Mouse (Mus musculus): ENCODE data around the gene Mmp14. TPM values are rescaled to one million over a fixed set of nuclear protein-coding genes. Genes with fewer than 3 reads are reported as not detected.
A peak's percentile ranks its signal among the peaks of the same experiment; 100 is the strongest.

Gene Mmp14
- polyA plus RNA-seq, 1 experiment = 0.18 TPM

DNA sequence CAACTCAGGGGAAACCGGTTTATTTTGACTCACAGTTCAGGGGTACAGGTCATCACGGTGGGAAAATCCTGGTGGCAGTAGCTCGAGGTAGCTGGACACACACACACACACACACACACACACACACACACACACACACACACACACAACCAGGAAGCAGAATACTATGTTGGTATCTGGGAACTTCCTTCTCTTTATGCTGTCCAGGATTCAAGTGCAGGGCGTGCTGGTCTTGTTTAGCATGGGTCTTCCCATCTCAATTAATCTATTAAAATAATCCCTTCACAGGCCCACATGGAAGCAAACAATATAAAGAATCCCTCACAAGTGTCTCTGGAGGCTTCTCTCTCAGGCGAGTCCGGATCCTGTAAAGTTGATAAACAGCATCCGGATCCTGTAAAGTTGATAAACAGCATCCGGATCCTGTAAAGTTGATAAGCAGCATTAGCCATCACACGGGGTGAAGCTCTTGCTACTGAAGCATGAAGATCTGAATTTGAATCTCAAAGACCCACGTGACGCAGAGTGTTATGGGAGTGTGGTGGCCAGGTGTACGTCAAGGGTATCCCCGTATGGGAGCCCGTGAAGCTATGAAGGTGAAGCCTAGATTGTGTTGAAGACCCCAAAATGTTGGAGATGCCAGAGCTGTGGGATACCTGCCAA lies 26.6 kb downstream of the Mmp14 start:
- H3K36me3 ChIP-seq (ENCODE audit: control insufficient read depth) = no peaks in the 10 kb centered on the region
- H3K4me3 ChIP-seq (replicated peaks) = no peak overlapping the region
- no peaks in the 10 kb centered on the region for H3K27me3 ChIP-seq (ENCODE audit: control insufficient read depth)
- no peak for TF ChIP-seq TAL1 (IDR thresholded peaks at IDR 0.05; ENCODE audit: low read length)
- TF ChIP-seq GATA1 (IDR thresholded peaks at IDR 0.05; ENCODE audit: low read length) = no peak
- no peaks in the 10 kb centered on the region for H3K9me3 ChIP-seq (ENCODE audit: control insufficient read depth, low read length)
- peaks cover 15% of the 10 kb centered on the region for H3K4me1 ChIP-seq (ENCODE audit: control insufficient read depth)

DNA sequence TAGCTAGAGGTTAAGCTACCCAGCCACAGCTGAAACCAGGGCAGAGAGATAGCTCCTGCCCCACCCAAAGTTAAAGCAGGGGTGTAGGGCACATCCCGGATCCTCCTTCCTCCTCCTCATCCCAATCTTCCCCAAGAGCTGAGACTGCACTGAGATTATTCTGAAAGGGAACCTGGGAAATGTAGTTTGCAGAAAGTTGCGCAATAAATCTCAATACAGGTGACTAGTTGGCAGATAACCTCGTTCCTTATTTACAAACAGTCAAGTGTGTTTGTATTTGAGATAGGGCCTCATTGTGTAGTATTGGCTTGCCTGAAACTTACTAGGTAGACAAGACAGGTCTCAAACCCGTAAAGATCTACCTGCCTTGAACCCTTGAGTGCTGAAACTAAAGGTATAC lies 30.7 kb downstream of the Mmp14 start:
- H3K9me3 ChIP-seq (ENCODE audit: control insufficient read depth, low read length) = no peaks in the 10 kb centered on the region
- H3K27me3 ChIP-seq (ENCODE audit: control insufficient read depth) = no peaks in the 10 kb centered on the region
- peaks cover 11% of the 10 kb centered on the region for H3K36me3 ChIP-seq (ENCODE audit: control insufficient read depth)
- H3K4me3 ChIP-seq (replicated peaks) = no peak overlapping the region
- peaks cover 39% of the 10 kb centered on the region for H3K4me1 ChIP-seq (ENCODE audit: control insufficient read depth)
- TF ChIP-seq GATA1 (IDR thresholded peaks at IDR 0.05; ENCODE audit: low read length) = no peak
- TF ChIP-seq TAL1 (IDR thresholded peaks at IDR 0.05; ENCODE audit: low read length) = no peak

DNA sequence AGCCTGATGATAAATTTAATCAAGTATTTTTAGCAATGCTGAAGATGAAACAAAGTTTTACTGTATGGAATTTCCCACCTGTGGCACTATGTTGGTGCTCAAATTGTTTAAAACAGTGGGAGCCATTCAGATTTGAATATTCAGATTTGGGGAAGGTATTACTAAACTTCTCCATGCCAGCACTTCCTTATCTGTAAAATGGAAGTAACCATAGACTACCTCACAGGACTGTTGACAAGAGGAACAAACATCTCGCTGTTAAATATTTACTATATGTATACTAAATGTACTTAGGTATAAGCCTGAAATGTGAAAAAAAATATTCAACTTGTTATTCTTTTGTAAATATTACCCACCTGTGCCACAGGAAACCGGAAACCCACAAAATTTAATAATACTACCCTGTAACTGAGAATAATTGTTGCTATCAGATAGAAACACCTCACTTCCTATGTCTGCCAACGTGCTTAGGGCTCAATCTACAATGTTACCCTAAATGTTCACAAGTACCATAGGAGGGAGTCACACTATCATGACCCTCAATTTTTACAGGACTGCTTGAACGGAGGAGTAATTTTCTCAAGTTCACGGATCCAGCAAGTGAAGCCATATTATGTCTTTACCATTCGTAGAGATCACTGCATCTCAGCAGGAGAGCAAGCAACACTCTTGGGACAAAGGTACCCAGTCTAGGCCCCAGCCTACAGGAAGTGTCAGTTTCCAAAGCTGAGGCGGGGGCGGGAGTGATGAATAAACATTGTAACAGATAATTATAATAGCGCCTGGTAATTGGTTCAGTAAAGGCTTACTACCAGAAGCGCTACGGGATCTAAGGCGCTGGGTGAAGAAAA lies 31.9 kb downstream of the Mmp14 start:
- peaks cover 23% of the 10 kb centered on the region for H3K36me3 ChIP-seq (ENCODE audit: control insufficient read depth)
- TF ChIP-seq GATA1 (IDR thresholded peaks at IDR 0.05; ENCODE audit: low read length) (no peak), TAL1 (IDR thresholded peaks at IDR 0.05; ENCODE audit: low read length) (no peak)

DNA sequence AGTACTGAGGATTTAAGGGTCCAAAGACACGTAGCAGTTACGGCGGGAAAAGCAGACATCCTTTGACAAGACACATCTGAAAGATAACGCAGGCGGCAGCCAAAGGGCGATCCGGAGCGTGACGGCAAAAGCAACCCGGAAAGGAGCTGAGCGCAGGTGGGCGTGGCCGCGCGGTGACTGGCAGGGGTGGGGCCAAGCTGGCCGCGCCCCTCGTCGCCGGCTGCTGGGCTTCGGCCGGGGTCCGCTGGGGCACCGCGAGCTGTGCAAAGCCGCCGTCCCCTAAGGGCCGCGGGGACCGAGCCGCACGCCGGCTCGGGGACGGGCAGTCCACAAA lies 32.5 kb downstream of the Mmp14 start, which contains the start of gene Lrp10:
Lrp10 (plus strand) TSS at position 179 of the 334 bp plus-strand sequence.
- TF ChIP-seq GATA1 (IDR thresholded peaks at IDR 0.05; ENCODE audit: low read length) (peak; percentile 33; the same call in 1 of the 2 replicates), TAL1 (IDR thresholded peaks at IDR 0.05; ENCODE audit: low read length) (no peak)
- Histone ChIP-seq H3K27me3 (ENCODE audit: control insufficient read depth) (no peaks in the 10 kb centered on the region), H3K4me1 (ENCODE audit: control insufficient read depth) (peaks cover 41% of the 10 kb centered on the region), H3K4me3 (replicated peaks) (peak within 1 kb of the TSS; percentile 97), H3K9me3 (ENCODE audit: control insufficient read depth, low read length) (no peaks in the 10 kb centered on the region), H3K36me3 (ENCODE audit: control insufficient read depth) (peaks cover 29% of the 10 kb centered on the region)

More for the DNA sequence above, 31.9 kb downstream of the Mmp14 start:
- Histone ChIP-seq H3K9me3 (ENCODE audit: control insufficient read depth, low read length) (no peaks in the 10 kb centered on the region), H3K4me3 (replicated peaks) (peak overlapping the region; percentile 97), H3K4me1 (ENCODE audit: control insufficient read depth) (peaks cover 41% of the 10 kb centered on the region), H3K27me3 (ENCODE audit: control insufficient read depth) (no peaks in the 10 kb centered on the region)

DNA sequence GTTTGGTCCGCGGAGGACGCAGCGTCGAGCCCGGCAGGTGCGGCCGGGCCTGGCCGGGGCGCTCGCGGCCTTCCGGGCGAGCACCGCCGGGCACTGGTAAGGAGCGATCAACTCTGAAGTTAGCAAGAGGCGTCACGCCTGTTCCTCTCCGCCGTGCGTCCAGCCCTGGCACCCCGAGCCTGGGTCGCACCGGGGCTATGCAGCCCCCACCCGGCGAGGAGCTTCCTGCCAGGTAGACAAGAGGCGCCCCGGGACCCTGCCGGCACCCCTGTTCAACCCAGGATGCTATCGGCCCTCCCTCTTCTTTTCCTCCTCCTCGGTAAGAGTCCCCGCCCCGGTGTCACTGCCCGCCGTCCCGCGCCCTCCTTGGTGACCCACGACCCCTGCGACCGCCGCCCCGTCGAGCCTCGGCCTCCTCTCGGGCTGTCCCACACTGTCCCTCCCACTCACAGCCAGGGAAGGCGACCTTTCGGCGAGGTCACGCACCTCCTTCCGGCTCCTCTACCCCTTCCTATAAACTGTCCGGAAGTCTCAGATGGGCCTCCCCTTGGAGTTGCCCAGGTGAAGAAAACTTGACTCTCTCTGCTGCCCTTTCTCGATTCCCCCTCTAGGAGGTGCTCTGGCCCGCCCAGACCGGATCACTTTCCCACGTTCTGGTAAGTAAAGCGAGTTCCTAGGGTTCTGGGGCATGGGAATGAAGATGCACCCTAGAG lies 33.0 kb downstream of the Mmp14 start:
- peak overlapping the region; percentile 97 for H3K4me3 ChIP-seq (replicated peaks)
- H3K27me3 ChIP-seq (ENCODE audit: control insufficient read depth) = no peaks in the 10 kb centered on the region
- H3K9me3 ChIP-seq (ENCODE audit: control insufficient read depth, low read length) = no peaks in the 10 kb centered on the region
- peaks cover 41% of the 10 kb centered on the region for H3K4me1 ChIP-seq (ENCODE audit: control insufficient read depth)
- peaks cover 34% of the 10 kb centered on the region for H3K36me3 ChIP-seq (ENCODE audit: control insufficient read depth)
- TF ChIP-seq TAL1 (IDR thresholded peaks at IDR 0.05; ENCODE audit: low read length) (no peak), GATA1 (IDR thresholded peaks at IDR 0.05; ENCODE audit: low read length) (no peak)

DNA sequence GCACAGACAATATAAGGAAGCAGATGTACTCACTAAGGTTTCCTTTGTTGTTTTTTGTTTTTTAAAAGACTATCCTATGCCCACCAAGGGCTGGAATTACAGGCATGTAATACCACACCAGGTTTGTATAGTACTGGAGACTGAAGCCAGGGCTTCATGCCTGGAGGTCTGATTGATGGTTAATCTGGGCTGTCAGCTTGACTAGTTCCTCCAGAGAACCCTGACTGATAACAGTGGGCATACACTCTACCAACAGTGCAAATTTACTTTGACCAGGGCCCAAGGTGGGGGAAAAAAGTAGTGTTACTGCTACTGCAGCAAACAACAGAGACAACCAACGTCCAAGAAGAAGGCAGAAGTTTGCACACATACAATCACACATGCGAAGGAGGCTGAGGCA lies 40.1 kb downstream of the Mmp14 start:
- peaks cover 44% of the 10 kb centered on the region for H3K36me3 ChIP-seq (ENCODE audit: control insufficient read depth)
- peaks cover 8% of the 10 kb centered on the region for H3K4me1 ChIP-seq (ENCODE audit: control insufficient read depth)
- no peak overlapping the region for H3K4me3 ChIP-seq (replicated peaks)
- H3K9me3 ChIP-seq (ENCODE audit: control insufficient read depth, low read length) = no peaks in the 10 kb centered on the region
- peaks cover 22% of the 10 kb centered on the region for H3K27me3 ChIP-seq (ENCODE audit: control insufficient read depth)
- TF ChIP-seq TAL1 (IDR thresholded peaks at IDR 0.05; ENCODE audit: low read length) = no peak
- TF ChIP-seq GATA1 (IDR thresholded peaks at IDR 0.05; ENCODE audit: low read length) = no peak

- H3K27me3 ChIP-seq (ENCODE audit: control insufficient read depth) = peaks cover 34% of the 10 kb centered on the region
- TF ChIP-seq GATA1 (IDR thresholded peaks at IDR 0.05; ENCODE audit: low read length) = no peak
- no peak for TF ChIP-seq TAL1 (IDR thresholded peaks at IDR 0.05; ENCODE audit: low read length)
- peaks cover 32% of the 10 kb centered on the region for H3K36me3 ChIP-seq (ENCODE audit: control insufficient read depth)
- H3K4me3 ChIP-seq (replicated peaks) = no peak overlapping the region
- no peaks in the 10 kb centered on the region for H3K9me3 ChIP-seq (ENCODE audit: control insufficient read depth, low read length)
- peaks cover 8% of the 10 kb centered on the region for H3K4me1 ChIP-seq (ENCODE audit: control insufficient read depth)
Measured at GRCm38 (mm10) chr14:54472671-54473070, 41.3 kb downstream of the Mmp14 start.

DNA sequence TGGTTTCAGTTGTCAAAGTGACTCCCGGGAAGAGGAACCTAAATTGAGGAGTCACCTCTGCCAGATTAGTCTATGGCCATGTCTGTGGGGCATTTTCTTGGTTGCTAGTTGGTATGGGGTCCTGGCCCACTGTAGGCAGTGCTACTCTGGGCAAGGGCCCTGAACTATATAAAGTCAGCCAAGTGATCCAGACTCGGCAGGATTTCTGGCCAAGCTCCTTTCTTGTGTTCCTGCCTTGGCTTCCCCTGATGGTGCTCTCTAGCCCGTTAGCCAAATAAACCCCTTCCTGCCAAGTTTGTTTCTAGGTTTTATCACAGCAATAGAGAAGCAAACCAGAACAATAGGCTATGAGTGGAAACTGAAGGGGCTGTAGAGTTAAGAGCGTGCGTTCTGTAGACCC lies 43.3 kb downstream of the Mmp14 start:
- TF ChIP-seq GATA1 (IDR thresholded peaks at IDR 0.05; ENCODE audit: low read length) (no peak), TAL1 (IDR thresholded peaks at IDR 0.05; ENCODE audit: low read length) (no peak)
- Histone ChIP-seq H3K4me1 (ENCODE audit: control insufficient read depth) (peaks cover 9% of the 10 kb centered on the region), H3K9me3 (ENCODE audit: control insufficient read depth, low read length) (no peaks in the 10 kb centered on the region), H3K36me3 (ENCODE audit: control insufficient read depth) (peaks cover 12% of the 10 kb centered on the region), H3K27me3 (ENCODE audit: control insufficient read depth) (peaks cover 53% of the 10 kb centered on the region), H3K4me3 (replicated peaks) (no peak overlapping the region)

Data from erythroblast, embryonic 14.5 days (primary cell).